Mouse (Mus musculus) T-helper 17 cell (primary cell): ENCODE results near the gene Synj1.

ENCODE experiments used
- in situ Hi-C, 2 experiments: fragments of 300-600 bp; cut with MboI, MseI; formaldehyde crosslinking; loops; 1 replicate in 1 of 2; 2 replicates in 1 of 2; pipeline ENCODE4 v1.15.1; 2025; ENCODE audit warnings: high pct_unique_total_duplicates in 2 of 2

The Synj1 gene

GRCm38 (mm10) chr16:90897651-90898050 lies 113.5 kb downstream of the Synj1 start:
- in situ Hi-C loops: no loop called here

- in situ Hi-C loops: no loop called here
These were observed 117.3 kb downstream of the Synj1 start for GRCm38 (mm10) chr16:90893792-90894191.

GRCm38 (mm10) chr16:90893019-90893418 lies 118.1 kb downstream of the Synj1 start:
- in situ Hi-C loops: no loop called here

- in situ Hi-C loops: no loop called here
These were observed 119.0 kb downstream of the Synj1 start for GRCm38 (mm10) chr16:90892081-90892480.

GRCm38 (mm10) chr16:90891601-90892000 lies 119.5 kb downstream of the Synj1 start:
- in situ Hi-C loops: no loop called here

- in situ Hi-C loops: no loop called here
These were observed 120.4 kb downstream of the Synj1 start for GRCm38 (mm10) chr16:90890683-90891082.
